Mouse (Mus musculus) myocyte (in vitro differentiated cells): ENCODE results near the gene B3galt4. TPM values are rescaled to one million over a fixed set of nuclear protein-coding genes. Genes with fewer than 3 reads are reported as not detected.

Source experiments
- H3K27me3 ChIP-seq: one replicate; pipeline ENCODE4 v1.6.1; 2011; ENCODE audit not compliant: control insufficient read depth, insufficient read depth, insufficient read length
- H3K36me3 ChIP-seq: one replicate; pipeline ENCODE4 v1.6.1; 2011; ENCODE audit not compliant: control insufficient read depth, insufficient read depth
- H3K4me2 ChIP-seq: one replicate; pipeline ENCODE4 v1.6.1; 2011; ENCODE audit warnings: low read depth, control low read depth
- H3K4me3 ChIP-seq: one replicate; pipeline ENCODE4 v1.5.1; 2011; ENCODE audit warnings: mild to moderate bottlenecking, control low read depth, moderate library complexity
- H3K79me2 ChIP-seq: one replicate; pipeline ENCODE4 v1.6.1; 2011; ENCODE audit not compliant: control insufficient read depth, insufficient read depth
- H3ac ChIP-seq: one replicate; pipeline ENCODE4 v1.6.1; 2011; ENCODE audit not compliant: control insufficient read depth, insufficient read length
- CEBPB ChIP-seq: IDR thresholded peaks from 2 replicates; pipeline ENCODE4 v1.6.1; 2011; ENCODE audit warnings: mild to moderate bottlenecking, moderate library complexity; ENCODE audit not compliant: poor library complexity, insufficient read depth, severe bottlenecking
- E2F4 ChIP-seq: IDR thresholded peaks from one replicate; pipeline ENCODE4 v1.6.1; 2011; ENCODE audit warnings: mild to moderate bottlenecking, control low read depth, moderate library complexity; ENCODE audit not compliant: insufficient read depth
- MAX ChIP-seq: IDR thresholded peaks from one replicate; pipeline ENCODE4 v1.6.1; 2011; ENCODE audit warnings: low read depth, mild to moderate bottlenecking, control low read depth
- MYOD1 ChIP-seq, 3 experiments: IDR thresholded peaks; one replicate each; pipeline ENCODE4 v1.6.1; 2011; ENCODE audit warnings: control low read depth in 2 of 3, low read depth in 2 of 3, mild to moderate bottlenecking in 2 of 3, moderate library complexity in 1 of 3; ENCODE audit not compliant: insufficient read length in 2 of 3, control insufficient read depth in 1 of 3
- MYOG ChIP-seq, 3 experiments: IDR thresholded peaks; one replicate each; pipeline ENCODE4 v1.6.1; 2011; ENCODE audit warnings: control low read depth in 2 of 3, low read depth in 2 of 3, mild to moderate bottlenecking in 2 of 3; ENCODE audit not compliant: insufficient read length in 2 of 3, control insufficient read depth in 1 of 3, insufficient read depth in 1 of 3
- POLR2A ChIP-seq: IDR thresholded peaks from one replicate; pipeline ENCODE4 v1.6.1; 2011; ENCODE audit warnings: low read depth, mild to moderate bottlenecking, control low read depth, moderate library complexity; ENCODE audit not compliant: insufficient read length
- POLR2AphosphoS2 ChIP-seq: IDR thresholded peaks from one replicate; pipeline ENCODE4 v1.6.1; 2011; ENCODE audit warnings: low read depth, control low read depth; ENCODE audit not compliant: insufficient read length
- REST ChIP-seq: IDR thresholded peaks from one replicate; pipeline ENCODE4 v1.6.1; 2011; ENCODE audit warnings: mild to moderate bottlenecking, control low read depth, moderate library complexity; ENCODE audit not compliant: insufficient read depth, insufficient read length
- SRF ChIP-seq: IDR thresholded peaks from one replicate; pipeline ENCODE4 v1.6.1; 2011; ENCODE audit warnings: low read depth; ENCODE audit not compliant: control insufficient read depth, insufficient read length
- TCF12 ChIP-seq: IDR thresholded peaks from one replicate; pipeline ENCODE4 v1.6.1; 2011; ENCODE audit warnings: mild to moderate bottlenecking, control low read depth; ENCODE audit not compliant: poor library complexity, insufficient read depth, severe bottlenecking
- TCF3 ChIP-seq: IDR thresholded peaks from one replicate; pipeline ENCODE4 v1.6.1; 2011; ENCODE audit warnings: low read depth, control low read depth; ENCODE audit not compliant: insufficient read length
- USF1 ChIP-seq: IDR thresholded peaks from one replicate; pipeline ENCODE4 v1.6.1; 2011; ENCODE audit warnings: low read depth, mild to moderate bottlenecking, control low read depth, moderate library complexity
- polyA plus RNA-seq: library from polyadenylated mRNA; unstranded; fragments of >200 nt; fragmentation: generic; extraction: Trizol; gene quantifications from one replicate; pipeline ENCODE4 v1.2.1, GENCODE M21; 2012; ENCODE audit warnings: missing spikeins

The B3galt4 gene
- polyA plus RNA-seq, 1 experiment: 1.2 TPM

DNA sequence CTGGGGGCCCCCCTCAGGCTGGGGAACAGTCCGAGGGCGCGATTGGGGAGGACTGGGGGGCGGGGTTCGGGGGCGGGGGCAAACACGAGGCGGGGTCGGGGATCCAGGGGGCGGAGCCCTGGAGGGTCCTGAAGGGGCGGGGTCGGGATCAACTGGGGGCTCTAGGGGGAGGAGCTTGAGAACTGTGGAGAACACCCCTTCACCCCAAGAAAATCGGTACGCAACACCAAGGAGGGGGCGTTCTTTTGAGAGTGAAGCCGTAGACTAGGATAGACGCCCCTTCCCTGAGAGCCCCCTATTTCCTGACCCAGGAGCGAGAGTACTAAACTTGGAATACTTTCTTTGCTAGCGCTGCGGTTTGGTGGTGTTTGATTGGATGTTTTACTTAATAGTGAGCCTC is 35.0 kb downstream of the B3galt4 start:
- no peak for TF ChIP-seq POLR2A
- TF ChIP-seq MYOD1 (IDR thresholded peaks at IDR 0.05; ENCODE audit: control insufficient read depth in 1 of 3, insufficient read length in 2 of 3, low read depth in 2 of 3): no peak
- Histone ChIP-seq H3ac (no peak overlapping the region), H3K79me2 (peaks cover 6% of the 10 kb centered on the region), H3K4me2 (peak overlapping the region; percentile 78), H3K4me3 (peak overlapping the region; percentile 41), H3K36me3 (peaks cover 11% of the 10 kb centered on the region), H3K27me3 (no peaks in the 10 kb centered on the region)

- Histone ChIP-seq H3K27me3 (no peaks in the 10 kb centered on the region), H3K4me2 (peak within 1 kb of the TSS; percentile 78), H3ac (no peak within 1 kb of the TSS), H3K4me3 (peak within 1 kb of the TSS; percentile 41), H3K36me3 (peaks cover 11% of the 10 kb centered on the region), H3K79me2 (peaks cover 6% of the 10 kb centered on the region)
- TF ChIP-seq MYOG (IDR thresholded peaks at IDR 0.05; ENCODE audit: control insufficient read depth in 1 of 3, insufficient read depth in 1 of 3, insufficient read length in 2 of 3, low read depth in 2 of 3): no peak
- TF ChIP-seq REST: no peak
- no peak for TF ChIP-seq TCF12
- TF ChIP-seq POLR2AphosphoS2: peak; percentile 84
- TF ChIP-seq POLR2A: peak; percentile 54
- TF ChIP-seq MYOD1 (IDR thresholded peaks at IDR 0.05; ENCODE audit: control insufficient read depth in 1 of 3, insufficient read length in 2 of 3, low read depth in 2 of 3): no peak
- no peak for TF ChIP-seq CEBPB
Observed at GRCm38 (mm10) chr17:33915671-33916250, 35.5 kb downstream of the B3galt4 start, which contains the start of the genes Tapbp and Zbtb22. Gene Tapbp (plus strand): TSS chr17:33915899. Gene Zbtb22 (plus strand): TSS chr17:33915904.

DNA sequence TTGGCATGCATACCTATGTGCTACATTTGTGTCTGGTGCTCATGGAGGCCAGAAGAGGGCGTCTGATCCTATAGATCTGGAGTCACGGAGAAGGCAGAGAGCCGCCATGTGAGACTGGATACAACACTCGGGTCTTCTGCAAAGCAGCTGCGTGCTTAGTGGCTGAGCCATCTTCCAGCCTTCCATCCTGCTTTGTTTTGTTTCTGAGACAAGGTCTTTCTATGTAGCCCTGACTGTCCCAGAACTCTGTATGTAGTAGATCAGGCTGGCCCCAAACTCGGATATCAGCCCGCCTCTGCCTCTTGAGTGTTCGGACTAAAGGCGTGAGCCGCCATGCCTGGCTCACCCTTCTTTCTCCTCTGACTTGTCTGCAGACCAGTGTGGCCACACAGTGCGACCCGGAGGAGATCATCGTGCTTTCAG is 36.3 kb downstream of the B3galt4 start:
- H3ac ChIP-seq: no peak overlapping the region
- H3K36me3 ChIP-seq: peaks cover 11% of the 10 kb centered on the region
- TF ChIP-seq CEBPB (no peak), E2F4 (no peak), TCF12 (no peak), POLR2AphosphoS2 (no peak), REST (no peak), MAX (no peak)
- peak overlapping the region; percentile 41 for H3K4me3 ChIP-seq
- H3K79me2 ChIP-seq: peaks cover 14% of the 10 kb centered on the region
- no peaks in the 10 kb centered on the region for H3K27me3 ChIP-seq
- H3K4me2 ChIP-seq: peak overlapping the region; percentile 61

- Histone ChIP-seq H3K36me3 (peaks cover 11% of the 10 kb centered on the region), H3K4me3 (no peak overlapping the region), H3ac (no peak overlapping the region), H3K79me2 (peaks cover 16% of the 10 kb centered on the region), H3K27me3 (no peaks in the 10 kb centered on the region), H3K4me2 (no peak overlapping the region)
- TF ChIP-seq MYOG (IDR thresholded peaks at IDR 0.05; ENCODE audit: control insufficient read depth in 1 of 3, insufficient read depth in 1 of 3, insufficient read length in 2 of 3, low read depth in 2 of 3) (no peak), MAX (no peak), USF1 (no peak), CEBPB (no peak), POLR2A (no peak)
Observed at GRCm38 (mm10) chr17:33913905-33914304, 37.4 kb downstream of the B3galt4 start.

DNA sequence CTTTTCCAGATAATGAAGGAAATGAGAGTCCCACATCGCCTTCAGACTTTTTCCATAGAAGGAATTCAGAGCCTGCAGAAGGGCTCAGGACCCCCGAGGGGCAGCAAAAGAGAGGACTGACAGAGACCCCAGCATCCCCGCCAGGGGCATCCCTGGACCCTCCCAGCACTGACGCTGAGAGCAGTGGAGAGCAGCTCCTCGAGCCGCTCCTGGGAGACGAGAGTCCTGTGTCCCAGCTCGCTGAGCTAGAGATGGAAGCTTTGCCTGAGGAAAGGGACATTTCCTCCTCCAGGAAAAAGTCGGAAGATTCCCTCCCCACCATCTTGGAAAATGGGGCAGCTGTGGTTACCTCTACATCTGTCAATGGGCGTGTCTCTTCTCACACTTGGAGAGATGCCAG is 38.0 kb downstream of the B3galt4 start:
- Histone ChIP-seq H3K79me2 (peaks cover 16% of the 10 kb centered on the region), H3K27me3 (no peaks in the 10 kb centered on the region), H3K4me2 (no peak overlapping the region), H3K36me3 (peaks cover 11% of the 10 kb centered on the region), H3ac (no peak overlapping the region), H3K4me3 (no peak overlapping the region)
- TF ChIP-seq POLR2AphosphoS2: no peak
- no peak for TF ChIP-seq E2F4
- no peak for TF ChIP-seq SRF
- TF ChIP-seq USF1: no peak
- no peak for TF ChIP-seq CEBPB
- no peak for TF ChIP-seq TCF3
- TF ChIP-seq MYOG (IDR thresholded peaks at IDR 0.05; ENCODE audit: control insufficient read depth in 1 of 3, insufficient read depth in 1 of 3, insufficient read length in 2 of 3, low read depth in 2 of 3): no peak
- no peak for TF ChIP-seq REST
- TF ChIP-seq MYOD1 (IDR thresholded peaks at IDR 0.05; ENCODE audit: control insufficient read depth in 1 of 3, insufficient read length in 2 of 3, low read depth in 2 of 3): no peak
- no peak for TF ChIP-seq TCF12
- no peak for TF ChIP-seq MAX
- no peak for TF ChIP-seq POLR2A
